Mouse (Mus musculus) yolk sac, embryonic 10.5 days (tissue): ENCODE data around the gene Slc5a1.
A peak's percentile ranks its signal among the peaks of the same experiment; 100 is the strongest.

Experiments used
- DNase-seq: peaks from one replicate; pipeline ENCODE4 v3.0.0-alpha.2; 2017; ENCODE audit warnings: low spot score

The Slc5a1 gene

GRCm38 (mm10) chr5:33104025-33104481, at the start of gene Slc5a1:
Gene Slc5a1, plus strand, starts transcription at chr5:33104219.
- peak; percentile 31 for DNase-seq

GRCm38 (mm10) chr5:33056126-33056765, 47.8 kb upstream of the Slc5a1 start:
- DNase-seq: no peak

- peak; percentile 39 for DNase-seq
Measured at GRCm38 (mm10) chr5:33070071-33070470, 33.9 kb upstream of the Slc5a1 start.

DNA sequence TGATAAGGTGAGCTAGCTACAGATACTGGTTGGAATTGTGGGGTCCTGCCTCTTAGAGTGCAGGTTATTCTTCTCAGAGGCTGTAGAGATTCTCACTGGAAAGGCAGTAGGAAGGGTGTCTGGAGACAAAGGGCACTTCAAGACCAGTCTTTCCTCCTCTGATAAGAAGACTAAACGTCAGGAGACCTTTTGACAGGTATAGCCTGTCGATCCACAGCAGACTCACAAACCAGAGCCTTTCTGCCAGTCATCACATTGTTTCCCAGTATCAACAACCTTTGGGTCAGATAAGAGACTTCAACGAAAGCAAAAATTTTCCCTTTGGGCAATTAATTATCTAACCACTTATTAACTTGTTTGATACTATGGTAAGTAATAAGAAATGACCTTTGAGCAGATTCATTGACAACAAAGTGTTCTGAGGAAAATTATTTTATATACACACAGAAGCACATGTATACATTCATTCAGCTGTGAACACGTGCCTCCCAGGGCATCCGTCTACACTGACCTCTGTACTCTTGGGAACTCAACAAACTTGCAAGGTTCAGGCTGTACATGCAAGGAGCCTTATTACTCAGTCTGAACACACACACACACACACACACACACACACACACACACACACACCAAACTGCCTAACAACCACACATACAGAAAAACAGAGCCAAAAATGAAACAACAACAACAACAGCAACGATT, 27.4 kb upstream of the Slc5a1 start:
- DNase-seq: peak; percentile 62

DNA sequence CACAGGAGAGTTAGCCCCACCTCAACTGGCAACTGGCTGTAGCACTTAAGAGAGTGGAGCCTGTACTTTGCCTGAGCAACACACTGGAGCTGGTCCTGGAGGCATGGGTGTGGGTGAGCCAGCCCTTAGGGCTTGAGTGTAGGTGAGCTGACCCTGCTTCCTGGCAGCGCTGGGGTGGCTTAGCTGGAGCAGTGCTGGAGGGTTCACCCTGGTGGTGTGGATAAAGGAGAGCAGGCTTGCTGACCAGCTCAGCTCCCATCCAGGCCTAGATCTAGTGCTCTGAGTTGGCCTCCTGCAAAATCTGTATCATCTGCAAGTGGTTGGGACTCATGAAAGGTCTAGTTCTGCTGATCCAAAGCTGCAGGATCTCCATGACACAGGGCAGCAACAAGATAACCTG, 21.1 kb upstream of the Slc5a1 start:
- DNase-seq: no peak

DNA sequence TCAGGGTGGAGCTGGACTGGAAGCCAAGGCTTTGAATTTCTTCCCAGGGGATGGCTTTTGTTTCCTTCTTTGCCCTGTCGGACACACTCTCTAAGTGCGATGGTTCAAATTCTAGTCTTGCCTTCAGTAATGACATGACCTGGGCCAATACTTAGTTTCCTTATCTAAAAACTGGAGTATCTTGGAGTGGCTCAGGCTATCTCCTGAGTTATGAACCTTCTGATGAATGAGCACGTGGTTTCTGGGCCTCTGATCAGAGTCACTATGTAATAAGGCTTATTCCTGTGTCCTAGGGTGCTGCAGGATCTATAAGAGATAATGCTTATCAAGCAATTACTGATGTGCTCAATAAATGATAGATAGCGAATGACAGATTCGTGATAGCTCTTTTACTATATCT, 19.4 kb upstream of the Slc5a1 start:
- DNase-seq: no peak

DNA sequence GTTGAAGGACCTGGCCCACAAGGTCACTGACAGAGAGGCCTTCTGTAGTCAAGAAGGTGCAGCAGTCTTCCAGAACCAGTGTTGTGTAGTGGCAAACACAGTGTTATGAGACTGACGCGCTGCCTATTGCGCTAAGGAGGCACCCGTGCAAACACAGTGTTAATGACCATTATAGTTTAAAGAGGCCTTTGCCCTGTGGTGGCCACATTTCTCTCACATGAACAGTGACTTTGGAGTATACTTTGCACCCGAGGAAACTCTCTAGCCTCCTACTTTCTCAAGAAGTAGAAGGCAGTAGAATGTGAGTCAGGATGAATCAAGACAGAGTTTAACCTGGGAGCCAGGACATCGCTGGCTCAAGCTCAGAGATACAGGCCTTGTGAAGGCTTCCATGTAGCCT, 12.7 kb upstream of the Slc5a1 start:
- DNase-seq: peak; percentile 21

- no peak for DNase-seq
Measured at GRCm38 (mm10) chr5:33095315-33095714, 8.7 kb upstream of the Slc5a1 start.

- no peak for DNase-seq
Measured at GRCm38 (mm10) chr5:33102369-33103055, 1.5 kb upstream of the Slc5a1 start.

DNA sequence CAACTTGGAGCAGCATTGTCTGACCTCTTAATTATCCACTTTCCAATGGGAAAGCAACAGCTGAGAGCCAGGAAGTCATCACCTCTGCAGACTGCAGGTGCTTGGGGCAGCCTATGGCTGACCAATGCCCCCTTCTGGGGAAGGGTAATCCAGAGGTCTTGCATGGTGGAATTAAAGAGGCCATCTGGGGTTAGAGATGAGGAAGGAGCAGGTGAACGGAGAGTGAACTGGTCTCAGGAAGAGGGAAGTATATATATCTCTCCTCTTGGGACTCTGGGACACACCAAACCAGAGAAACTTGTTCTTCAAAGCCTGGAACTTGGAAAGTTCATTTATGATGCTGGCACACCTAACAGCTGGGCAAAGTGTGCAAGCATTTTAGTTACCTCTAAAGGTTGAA, 857 bp downstream of the Slc5a1 start:
- DNase-seq: peak; percentile 7

DNA sequence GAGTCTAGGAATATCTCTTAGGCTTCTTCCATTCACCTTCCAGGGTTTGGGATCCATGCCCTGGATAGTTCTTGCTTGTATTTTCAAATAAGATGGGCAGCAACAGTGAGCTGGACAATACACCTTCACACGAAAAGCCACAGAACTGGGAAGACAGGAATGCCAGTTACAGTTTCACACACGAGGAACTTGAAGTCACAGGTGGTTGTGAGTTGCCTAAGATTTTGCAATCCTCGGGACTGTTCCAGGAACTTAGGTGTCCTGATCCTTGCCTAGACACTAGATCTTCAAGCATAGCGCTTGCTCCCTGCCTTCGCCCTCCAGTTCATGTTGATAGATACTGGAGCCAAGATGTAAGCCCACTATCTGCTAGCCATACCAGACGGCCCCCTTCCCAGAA, 1.6 kb downstream of the Slc5a1 start:
- DNase-seq: no peak

GRCm38 (mm10) chr5:33107056-33107455, 3.0 kb downstream of the Slc5a1 start:
- no peak for DNase-seq

DNA sequence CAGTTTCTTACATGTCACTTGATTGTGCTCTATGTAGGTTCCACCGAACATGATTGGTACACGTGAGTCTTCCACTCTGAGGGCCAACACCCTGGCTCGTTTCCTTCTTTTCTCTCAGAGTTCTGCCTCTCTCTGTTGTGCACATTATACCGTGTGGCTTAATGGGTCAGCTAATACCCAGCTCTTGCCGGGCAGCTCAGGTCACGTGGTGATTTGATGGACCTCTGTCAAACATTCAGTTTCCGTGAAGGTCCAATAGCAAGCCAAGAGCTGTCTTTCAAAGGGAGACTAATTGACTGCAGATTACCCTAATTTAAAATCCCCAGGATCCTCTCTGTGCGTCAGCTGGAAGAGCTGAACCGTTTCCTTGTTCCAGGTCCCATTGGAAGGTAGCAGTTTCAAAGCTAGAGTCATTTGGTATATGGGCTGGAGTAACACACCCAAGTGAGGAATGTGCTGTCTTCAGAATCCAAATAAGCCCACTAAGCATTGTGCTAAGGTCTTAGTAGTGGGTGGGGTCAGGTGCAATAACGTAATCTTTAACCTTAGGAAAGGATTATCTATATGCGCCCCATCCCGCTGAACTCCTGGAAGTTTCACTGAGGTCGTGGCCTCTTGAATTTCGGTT, 3.9 kb downstream of the Slc5a1 start:
- peak; percentile 6 for DNase-seq

DNA sequence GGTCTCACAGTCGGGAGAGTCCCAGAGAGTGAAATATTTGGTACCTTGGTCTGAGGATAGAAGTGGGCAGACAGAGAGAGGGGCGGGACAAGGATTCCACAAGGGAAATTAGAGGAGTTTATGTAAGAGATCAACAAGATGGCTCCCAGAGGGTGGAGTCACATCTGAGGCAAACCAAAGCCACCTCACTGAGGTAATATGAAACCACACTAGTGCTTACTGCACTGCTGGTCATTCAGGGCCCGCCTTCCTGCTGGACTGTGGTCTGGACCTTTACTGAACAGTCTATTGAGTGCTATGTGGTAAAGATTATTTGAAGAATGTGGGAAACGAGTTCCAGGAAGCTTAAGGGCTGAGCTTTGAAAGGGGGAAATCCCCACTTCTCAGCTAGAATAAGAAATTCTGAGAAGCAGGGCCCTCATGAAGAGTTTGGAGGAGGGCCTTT, 17.9 kb downstream of the Slc5a1 start:
- DNase-seq: peak; percentile 49

GRCm38 (mm10) chr5:33123658-33124057, 19.6 kb downstream of the Slc5a1 start:
- DNase-seq: no peak

GRCm38 (mm10) chr5:33125318-33125717, 21.3 kb downstream of the Slc5a1 start:
- no peak for DNase-seq

DNA sequence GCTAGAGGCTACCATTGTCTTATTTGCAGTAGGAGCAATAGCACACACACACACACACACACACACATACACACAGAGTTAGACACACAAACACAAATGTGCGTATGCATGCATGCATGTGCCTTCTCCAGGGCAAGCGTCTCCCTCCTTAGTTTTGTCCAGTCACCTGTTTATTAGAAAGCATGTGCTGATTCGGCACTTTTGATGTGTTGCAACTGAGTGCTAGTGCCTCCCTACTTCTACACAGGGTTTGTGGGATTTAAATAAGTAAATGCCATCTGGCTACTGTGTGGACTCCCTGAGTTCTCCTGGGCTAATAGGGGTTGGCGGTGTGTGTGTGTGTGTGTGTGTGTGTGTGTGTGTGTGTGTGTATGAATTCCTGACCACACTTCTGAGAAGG, 30.1 kb downstream of the Slc5a1 start:
- no peak for DNase-seq

- no peak for DNase-seq
Measured at GRCm38 (mm10) chr5:33135611-33136010, 31.6 kb downstream of the Slc5a1 start.

DNA sequence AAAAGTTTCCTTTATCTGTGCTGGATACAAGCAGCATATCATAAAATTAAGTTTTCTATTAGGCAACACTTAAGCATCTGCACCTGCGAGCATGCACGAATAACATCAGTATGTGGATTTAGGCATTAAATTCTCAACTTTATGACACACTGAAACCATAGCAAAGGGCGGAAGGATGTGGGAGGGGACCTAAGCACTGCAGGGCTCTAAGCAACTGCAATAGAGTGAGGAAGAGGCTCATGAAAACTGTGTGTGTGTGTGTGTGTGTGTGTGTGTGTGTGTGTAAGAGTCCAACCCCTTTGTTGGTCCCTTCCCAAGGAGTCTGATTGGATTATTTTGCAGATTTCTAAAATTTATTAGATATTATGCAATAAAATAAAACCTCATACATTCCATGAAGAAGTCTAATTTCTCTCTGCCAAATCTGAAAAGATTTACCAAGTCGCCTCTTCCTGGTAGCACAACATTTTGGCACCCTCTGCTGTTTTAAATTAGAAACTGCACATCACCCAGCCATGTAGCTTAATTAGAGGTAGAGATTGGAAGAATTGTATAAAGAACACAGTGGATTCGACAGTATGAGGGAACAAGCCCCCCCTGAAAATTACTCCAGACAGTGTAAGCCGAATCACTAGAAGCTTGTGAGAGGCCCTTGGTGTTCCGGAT, 38.9 kb downstream of the Slc5a1 start:
- DNase-seq: peak; percentile 17

DNA sequence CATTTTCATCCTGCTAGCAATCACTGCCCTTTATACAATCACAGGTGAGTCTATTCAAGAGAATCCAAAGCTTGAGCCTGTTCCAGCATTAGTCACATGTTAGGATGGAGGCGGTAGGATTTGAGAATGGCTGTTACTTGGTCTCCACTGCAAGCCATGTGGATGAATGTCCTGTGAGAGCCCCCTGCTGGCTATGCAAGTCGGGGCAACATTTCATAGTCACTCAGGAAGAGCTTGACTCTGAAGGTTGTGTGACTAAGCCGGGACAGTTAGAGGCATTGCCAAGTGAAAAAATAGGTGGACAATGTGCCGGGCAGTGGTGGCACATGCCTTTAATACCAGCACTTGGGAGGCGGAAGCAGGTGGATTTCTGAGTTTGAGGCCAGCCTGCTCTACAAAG, 40.0 kb downstream of the Slc5a1 start:
- peak; percentile 32 for DNase-seq

DNA sequence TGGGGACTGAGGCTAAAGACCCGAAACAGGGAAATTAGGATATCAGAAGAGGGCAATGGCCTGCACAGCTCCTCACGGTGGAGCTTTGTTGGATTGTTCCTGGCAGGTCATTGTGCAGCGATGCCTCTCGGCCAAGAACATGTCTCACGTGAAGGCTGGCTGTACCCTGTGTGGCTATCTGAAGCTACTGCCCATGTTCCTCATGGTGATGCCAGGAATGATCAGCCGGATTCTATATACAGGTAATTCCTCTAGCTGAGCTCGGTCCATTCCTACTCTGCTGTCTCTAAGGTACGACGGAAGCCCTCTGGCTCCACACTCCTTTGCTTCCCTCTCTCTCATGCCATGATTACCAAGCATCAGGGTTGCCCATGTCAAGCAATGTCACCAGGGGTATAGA, 42.8 kb downstream of the Slc5a1 start:
- no peak for DNase-seq

GRCm38 (mm10) chr5:33147691-33148090, 43.7 kb downstream of the Slc5a1 start:
- no peak for DNase-seq
